Mouse (Mus musculus): Measurements from ENCODE around the gene Ppp1r14c. TPM values are rescaled to one million over a fixed set of nuclear protein-coding genes. Genes with fewer than 3 reads are reported as not detected.

Gene Ppp1r14c
- polyA plus RNA-seq, 1 experiment from 2014 or later = 87.1 TPM

GRCm38 (mm10) chr10:3511401-3511800 is 145.5 kb downstream of the Ppp1r14c start:
- peaks cover 8% of the 10 kb centered on the region for H3K4me1 ChIP-seq (ENCODE audit: control insufficient read depth, insufficient read depth, low read depth, low read length)
- H3K4me3 ChIP-seq (ENCODE audit: low read length) = no peak overlapping the region
- H3K9ac ChIP-seq (ENCODE audit: low read depth, low read length) = no peak overlapping the region
- no peaks in the 10 kb centered on the region for H3K36me3 ChIP-seq (ENCODE audit: control insufficient read depth, insufficient read depth, low read length)
- no peak overlapping the region for H3K27ac ChIP-seq (ENCODE audit: low read depth, low read length)
- H3K27me3 ChIP-seq (replicated peaks; ENCODE audit: control insufficient read depth, insufficient read depth, low read length) = no peaks in the 10 kb centered on the region
- H3K4me2 ChIP-seq (ENCODE audit: low read length) = no peak overlapping the region
- WGBS = 68% methylated on average over 3 of the region's 3 CpGs
- ATAC-seq = no peak
- H3K9me3 ChIP-seq (ENCODE audit: control insufficient read depth, low read length) = no peaks in the 10 kb centered on the region

DNA sequence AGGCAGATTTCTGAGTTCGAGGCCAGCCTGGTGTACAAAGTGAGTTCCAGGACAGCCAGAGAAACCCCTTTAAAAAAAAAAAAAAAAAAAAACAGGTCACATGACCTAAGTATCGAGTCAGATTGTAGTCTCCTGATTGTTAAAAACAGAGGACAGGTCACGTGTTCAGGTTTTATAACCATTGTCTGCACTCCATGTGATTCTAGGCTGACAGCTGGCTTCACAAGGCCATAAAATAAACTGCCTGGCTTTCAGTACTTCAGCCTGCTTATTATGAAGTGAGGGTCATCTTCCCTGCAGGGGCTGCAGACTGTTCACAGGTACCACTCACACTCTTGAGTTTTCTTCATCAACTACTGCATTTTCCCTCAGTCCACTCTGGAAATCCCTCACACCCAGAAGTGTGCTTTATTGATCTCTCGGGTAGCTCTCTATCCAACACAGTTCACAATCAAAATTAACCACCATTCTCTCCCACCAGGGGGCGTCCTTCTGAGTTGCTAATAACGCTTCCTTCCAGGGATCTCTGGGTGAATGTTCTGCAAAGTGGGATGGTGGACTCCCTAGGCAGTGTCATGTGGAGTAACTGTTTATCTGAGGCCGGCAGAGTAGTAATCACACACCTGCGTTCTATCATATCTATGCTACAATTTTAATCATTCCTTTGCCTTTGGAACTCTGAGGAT is 146.9 kb downstream of the Ppp1r14c start:
- H3K9me3 ChIP-seq (ENCODE audit: control insufficient read depth, low read length) = no peaks in the 10 kb centered on the region
- H3K9ac ChIP-seq (ENCODE audit: low read depth, low read length) = no peak overlapping the region
- no peak overlapping the region for H3K27ac ChIP-seq (ENCODE audit: low read depth, low read length)
- H3K4me2 ChIP-seq (ENCODE audit: low read length) = no peak overlapping the region
- H3K4me3 ChIP-seq (ENCODE audit: low read length) = no peak overlapping the region
- ATAC-seq = no peak
- H3K4me1 ChIP-seq (ENCODE audit: control insufficient read depth, insufficient read depth, low read depth, low read length) = peaks cover 6% of the 10 kb centered on the region
- 70% methylated on average over 8 of the region's 8 CpGs for whole genome bisulfite sequencing
- H3K27me3 ChIP-seq (replicated peaks; ENCODE audit: control insufficient read depth, insufficient read depth, low read length) = no peaks in the 10 kb centered on the region
- no peaks in the 10 kb centered on the region for H3K36me3 ChIP-seq (ENCODE audit: control insufficient read depth, insufficient read depth, low read length)

DNA sequence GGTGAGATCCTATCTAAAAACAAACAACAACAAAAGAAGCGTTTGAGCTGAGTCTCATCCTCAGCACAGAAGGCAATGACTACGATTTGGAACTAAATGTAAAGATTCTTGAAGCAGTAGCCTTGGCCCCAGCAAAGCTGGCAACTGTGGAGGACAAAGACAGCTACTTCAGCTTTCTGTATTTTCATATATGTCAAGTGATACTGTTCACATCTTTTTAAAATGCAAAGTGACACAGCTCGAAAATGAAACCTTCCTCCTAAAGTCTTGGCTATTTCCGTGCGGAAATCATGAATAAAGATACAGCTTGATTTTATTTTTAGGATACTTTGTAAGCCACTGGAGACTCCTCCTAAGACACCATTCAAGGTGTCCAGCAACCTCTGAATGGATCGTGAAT is 148.1 kb downstream of the Ppp1r14c start:
- no peak overlapping the region for H3K4me3 ChIP-seq (ENCODE audit: low read length)
- H3K36me3 ChIP-seq (ENCODE audit: control insufficient read depth, insufficient read depth, low read length) = no peaks in the 10 kb centered on the region
- H3K9me3 ChIP-seq (ENCODE audit: control insufficient read depth, low read length) = no peaks in the 10 kb centered on the region
- H3K4me2 ChIP-seq (ENCODE audit: low read length) = no peak overlapping the region
- no peak overlapping the region for H3K27ac ChIP-seq (ENCODE audit: low read depth, low read length)
- WGBS = 78% methylated on average over 6 of the region's 6 CpGs
- no peaks in the 10 kb centered on the region for H3K4me1 ChIP-seq (ENCODE audit: control insufficient read depth, insufficient read depth, low read depth, low read length)
- no peak overlapping the region for H3K9ac ChIP-seq (ENCODE audit: low read depth, low read length)
- no peaks in the 10 kb centered on the region for H3K27me3 ChIP-seq (replicated peaks; ENCODE audit: control insufficient read depth, insufficient read depth, low read length)
- no peak for ATAC-seq

Small RNA genes within 50 kb of the gene (microRNA-seq; reads per million reads assigned to microRNA genes)
- not detected for gene Gm24482

Other genes with a start within 250 kb of the Ppp1r14c start
- not detected in 2 replicates for gene H60c, start 98.3 kb upstream of the Ppp1r14c start, polyA plus RNA-seq (2015; fragmentation: Nextera tagmentation; extraction: Ambion mirVana)
- 0.68 and 0.87 TPM in 2 replicates for gene Iyd, start 174.2 kb downstream of the Ppp1r14c start, polyA plus RNA-seq (2015; fragmentation: Nextera tagmentation; extraction: Ambion mirVana)